Mouse (Mus musculus) limb, embryonic 10.5 days (tissue): ENCODE data around the gene Adam12. TPM values are rescaled to one million over a fixed set of nuclear protein-coding genes. Genes with fewer than 3 reads are reported as not detected.

ENCODE experiments used
- DNase-seq: peaks from one replicate; pipeline ENCODE4 v3.0.0-alpha.2; 2017; ENCODE audit warnings: low spot score
- H3K27ac ChIP-seq: fragments of 300-500 bp; sonication (generic); 2 replicates; pipeline ENCODE4 v1.5.1; 2016; ENCODE audit warnings: mild to moderate bottlenecking
- H3K27me3 ChIP-seq: fragments of 300-500 bp; sonication (generic); 2 replicates; pipeline ENCODE4 v1.6.1; 2016; ENCODE audit warnings: low read depth, mild to moderate bottlenecking; ENCODE audit not compliant: poor library complexity, severe bottlenecking
- H3K36me3 ChIP-seq: fragments of 300-500 bp; sonication (generic); 2 replicates; pipeline ENCODE4 v1.6.1; 2016; ENCODE audit warnings: mild to moderate bottlenecking, moderate library complexity
- H3K4me1 ChIP-seq: fragments of 300-500 bp; sonication (generic); 2 replicates; pipeline ENCODE4 v1.6.1; 2016
- H3K4me3 ChIP-seq: fragments of 300-500 bp; sonication (generic); 2 replicates; pipeline ENCODE4 v1.5.1; 2016; ENCODE audit warnings: mild to moderate bottlenecking, moderate library complexity
- H3K9me3 ChIP-seq: fragments of 300-500 bp; sonication (generic); replicated peaks from 2 replicates; pipeline ENCODE4 v1.6.1; 2016; ENCODE audit warnings: mild to moderate bottlenecking
- WGBS: fragments of 180-500 bp; shearing (Covaris S2); methylation state at CpG from one replicate; pipeline ENCODE4 v1.1.7; 2016; 5-methylcytosine and 5-hydroxymethylcytosine counted together
- polyA plus RNA-seq: library from polyadenylated mRNA; unstranded; fragments of >200 nt; fragmentation: Nextera tagmentation; extraction: Ambion mirVana; gene quantifications from 2 replicates; pipeline ENCODE4 v1.2.1, GENCODE M21; 2016

Adam12 gene
- polyA plus RNA-seq, 1 experiment from 2014 or later = 3.4 TPM

GRCm38 (mm10) chr7:133946113-133946512, 285.8 kb downstream of the Adam12 start:
- Histone ChIP-seq H3K4me3 (no peak overlapping the region), H3K9me3 (no peaks in the 10 kb centered on the region), H3K27ac (no peak overlapping the region), H3K27me3 (no peaks in the 10 kb centered on the region), H3K36me3 (no peaks in the 10 kb centered on the region), H3K4me1 (no peaks in the 10 kb centered on the region)
- 83% methylated on average over 4 of the region's 4 CpGs for WGBS
- no peak for DNase-seq

- H3K27me3 ChIP-seq = no peaks in the 10 kb centered on the region
- H3K27ac ChIP-seq = no peak overlapping the region
- no peaks in the 10 kb centered on the region for H3K9me3 ChIP-seq
- H3K4me3 ChIP-seq = no peak overlapping the region
- H3K36me3 ChIP-seq = no peaks in the 10 kb centered on the region
- DNase-seq = no peak
- H3K4me1 ChIP-seq = no peaks in the 10 kb centered on the region
- 57% methylated on average over 4 of the region's 4 CpGs for WGBS
These were observed 291.5 kb downstream of the Adam12 start for GRCm38 (mm10) chr7:133940405-133940804.

GRCm38 (mm10) chr7:133937473-133937872, 294.5 kb downstream of the Adam12 start:
- no peaks in the 10 kb centered on the region for H3K9me3 ChIP-seq
- no peak for DNase-seq
- no peak overlapping the region for H3K27ac ChIP-seq
- H3K27me3 ChIP-seq = no peaks in the 10 kb centered on the region
- no peaks in the 10 kb centered on the region for H3K4me1 ChIP-seq
- 88% methylated on average over 3 of the region's 3 CpGs for WGBS
- no peak overlapping the region for H3K4me3 ChIP-seq
- no peaks in the 10 kb centered on the region for H3K36me3 ChIP-seq

GRCm38 (mm10) chr7:133936377-133936776, 295.6 kb downstream of the Adam12 start:
- Histone ChIP-seq H3K27ac (no peak overlapping the region), H3K27me3 (no peaks in the 10 kb centered on the region), H3K36me3 (no peaks in the 10 kb centered on the region), H3K4me1 (no peaks in the 10 kb centered on the region), H3K4me3 (no peak overlapping the region), H3K9me3 (no peaks in the 10 kb centered on the region)
- DNase-seq = no peak
- 76% methylated on average over 4 of the region's 4 CpGs for WGBS

GRCm38 (mm10) chr7:133933378-133933777, 298.6 kb downstream of the Adam12 start:
- Histone ChIP-seq H3K27ac (no peak overlapping the region), H3K36me3 (no peaks in the 10 kb centered on the region), H3K9me3 (no peaks in the 10 kb centered on the region), H3K4me1 (no peaks in the 10 kb centered on the region), H3K4me3 (no peak overlapping the region), H3K27me3 (no peaks in the 10 kb centered on the region)
- no peak for DNase-seq
- WGBS = 71% methylated on average over 6 of the region's 6 CpGs

GRCm38 (mm10) chr7:133931481-133931880, 300.5 kb downstream of the Adam12 start:
- no peaks in the 10 kb centered on the region for H3K36me3 ChIP-seq
- H3K27me3 ChIP-seq = no peaks in the 10 kb centered on the region
- 95% methylated on average over 11 of the region's 11 CpGs for WGBS
- H3K4me3 ChIP-seq = no peak overlapping the region
- H3K4me1 ChIP-seq = no peaks in the 10 kb centered on the region
- no peaks in the 10 kb centered on the region for H3K9me3 ChIP-seq
- no peak for DNase-seq
- H3K27ac ChIP-seq = no peak overlapping the region

GRCm38 (mm10) chr7:133928981-133929380, 303.0 kb downstream of the Adam12 start:
- Histone ChIP-seq H3K9me3 (no peaks in the 10 kb centered on the region), H3K27me3 (no peaks in the 10 kb centered on the region), H3K27ac (no peak overlapping the region), H3K36me3 (no peaks in the 10 kb centered on the region), H3K4me3 (no peak overlapping the region), H3K4me1 (no peaks in the 10 kb centered on the region)
- 88% methylated on average over 3 of the region's 3 CpGs for WGBS
- no peak for DNase-seq

GRCm38 (mm10) chr7:133925771-133926170, 306.2 kb downstream of the Adam12 start:
- WGBS = 84% methylated on average over 2 of the region's 2 CpGs
- H3K27ac ChIP-seq = no peak overlapping the region
- no peaks in the 10 kb centered on the region for H3K27me3 ChIP-seq
- no peaks in the 10 kb centered on the region for H3K4me1 ChIP-seq
- H3K9me3 ChIP-seq = no peaks in the 10 kb centered on the region
- H3K4me3 ChIP-seq = no peak overlapping the region
- DNase-seq = no peak
- H3K36me3 ChIP-seq = no peaks in the 10 kb centered on the region

- 55% methylated on average over 6 of the region's 6 CpGs for WGBS
- H3K4me1 ChIP-seq = no peaks in the 10 kb centered on the region
- H3K4me3 ChIP-seq = no peak overlapping the region
- DNase-seq = no peak
- H3K27me3 ChIP-seq = no peaks in the 10 kb centered on the region
- no peaks in the 10 kb centered on the region for H3K36me3 ChIP-seq
- no peaks in the 10 kb centered on the region for H3K9me3 ChIP-seq
- H3K27ac ChIP-seq = no peak overlapping the region
These were observed 308.0 kb downstream of the Adam12 start for GRCm38 (mm10) chr7:133923994-133924393.

- no peaks in the 10 kb centered on the region for H3K36me3 ChIP-seq
These were observed 310.7 kb downstream of the Adam12 start for GRCm38 (mm10) chr7:133921291-133921690.

GRCm38 (mm10) chr7:133920724-133921123, 311.2 kb downstream of the Adam12 start:
- WGBS = 91% methylated on average over 7 of the region's 7 CpGs
- Histone ChIP-seq H3K27ac (no peak overlapping the region), H3K4me1 (no peaks in the 10 kb centered on the region), H3K36me3 (no peaks in the 10 kb centered on the region), H3K9me3 (no peaks in the 10 kb centered on the region), H3K4me3 (no peak overlapping the region), H3K27me3 (no peaks in the 10 kb centered on the region)
- no peak for DNase-seq

More at GRCm38 (mm10) chr7:133921291-133921690, 310.7 kb downstream of the Adam12 start:
- no peak overlapping the region for H3K27ac ChIP-seq
- 96% methylated on average over 4 of the region's 4 CpGs for WGBS
- H3K27me3 ChIP-seq = no peaks in the 10 kb centered on the region
- H3K4me3 ChIP-seq = no peak overlapping the region
- H3K4me1 ChIP-seq = no peaks in the 10 kb centered on the region
- DNase-seq = no peak
- H3K9me3 ChIP-seq = no peaks in the 10 kb centered on the region

GRCm38 (mm10) chr7:133919918-133920317, 312.0 kb downstream of the Adam12 start:
- no peaks in the 10 kb centered on the region for H3K9me3 ChIP-seq
- no peak for DNase-seq
- H3K4me3 ChIP-seq = no peak overlapping the region
- no peaks in the 10 kb centered on the region for H3K27me3 ChIP-seq
- H3K36me3 ChIP-seq = no peaks in the 10 kb centered on the region
- 92% methylated on average over 5 of the region's 5 CpGs for WGBS
- no peak overlapping the region for H3K27ac ChIP-seq
- no peaks in the 10 kb centered on the region for H3K4me1 ChIP-seq

- DNase-seq = no peak
- H3K36me3 ChIP-seq = no peaks in the 10 kb centered on the region
- H3K27ac ChIP-seq = no peak overlapping the region
- no peak overlapping the region for H3K4me3 ChIP-seq
- no peaks in the 10 kb centered on the region for H3K9me3 ChIP-seq
- WGBS = 74% methylated on average over 5 of the region's 5 CpGs
- H3K27me3 ChIP-seq = no peaks in the 10 kb centered on the region
- H3K4me1 ChIP-seq = no peaks in the 10 kb centered on the region
These were observed 312.6 kb downstream of the Adam12 start for GRCm38 (mm10) chr7:133919306-133919705.

- Histone ChIP-seq H3K36me3 (no peaks in the 10 kb centered on the region), H3K9me3 (no peaks in the 10 kb centered on the region), H3K27ac (no peak overlapping the region), H3K4me1 (no peaks in the 10 kb centered on the region), H3K4me3 (no peak overlapping the region), H3K27me3 (no peaks in the 10 kb centered on the region)
- 91% methylated on average over 9 of the region's 9 CpGs for WGBS
- no peak for DNase-seq
These were observed 315.7 kb downstream of the Adam12 start for GRCm38 (mm10) chr7:133916230-133916629.
